In genomic region chr16:18474021-18474420, GRCm38 (mm10) we compare ENCODE assay signal across 21 mouse cellular contexts. TPM values are rescaled to one million over a fixed set of nuclear protein-coding genes. Genes with fewer than 3 reads are reported as not detected.
DNase-seq lines count a peak whose midpoint lies in the region; ATAC-seq lines count a peak whose summit lies in the region.
"Had no signal": no experiment of that assay in that cellular context is flagged by ENCODE, and none has a peak within 500 bp of the region (broad histone marks: within the 10 kb centered on the region; RNA-seq: fewer than 3 reads in every experiment).

No protein-coding gene starts in this region.

- H3K4me3 ChIP-seq in hindbrain, embryonic 14.5 days (replicated peaks; ENCODE audit: low read length) = no peak overlapping the region
- H3K4me3 ChIP-seq in hindbrain, embryonic 12.5 days = no peak overlapping the region
- H3K4me3 ChIP-seq: embryonic facial prominence, embryonic 13.5 days; embryonic facial prominence, embryonic 15.5 days; erythroblast, embryonic 14.5 days; forebrain, embryonic 10.5 days; forebrain, embryonic 12.5 days had no signal

- H3K36me3 ChIP-seq in hindbrain, embryonic 14.5 days (replicated peaks; ENCODE audit: control insufficient read depth, insufficient read depth) = peaks cover 17% of the 10 kb centered on the region
- peaks cover 29% of the 10 kb centered on the region for H3K36me3 ChIP-seq in hindbrain, embryonic 12.5 days

- no peak overlapping the region for H3K27ac ChIP-seq in hindbrain, embryonic 14.5 days
- H3K27ac ChIP-seq in hindbrain, embryonic 12.5 days = no peak overlapping the region
- H3K27ac ChIP-seq: embryonic facial prominence, embryonic 13.5 days; embryonic facial prominence, embryonic 15.5 days; forebrain, embryonic 10.5 days; forebrain, embryonic 12.5 days had no signal

- H3K27me3 ChIP-seq in hindbrain, embryonic 14.5 days (ENCODE audit: control insufficient read depth, insufficient read depth, low read length) = no peaks in the 10 kb centered on the region
- H3K27me3 ChIP-seq in hindbrain, embryonic 12.5 days = no peaks in the 10 kb centered on the region
- H3K27me3 ChIP-seq: embryonic facial prominence, embryonic 13.5 days; embryonic facial prominence, embryonic 15.5 days; forebrain, embryonic 12.5 days had no signal

- H3K4me1 ChIP-seq in hindbrain, embryonic 14.5 days (replicated peaks; ENCODE audit: control insufficient read depth, insufficient read depth, low read length) = no peaks in the 10 kb centered on the region
- H3K4me1 ChIP-seq in hindbrain, embryonic 12.5 days = 0 out of 2 replicates have a peak, but pooled peaks cover 2% of the 10 kb centered on the region
- H3K4me1 ChIP-seq: embryonic facial prominence, embryonic 15.5 days had no signal

- H3K9ac ChIP-seq in hindbrain, embryonic 14.5 days = no peak overlapping the region
- no peak overlapping the region for H3K9ac ChIP-seq in hindbrain, embryonic 12.5 days
- H3K9ac ChIP-seq: embryonic facial prominence, embryonic 13.5 days; embryonic facial prominence, embryonic 15.5 days; forebrain, embryonic 12.5 days had no signal

- no peaks in the 10 kb centered on the region for H3K9me3 ChIP-seq in hindbrain, embryonic 14.5 days (ENCODE audit: control insufficient read depth, low read length)
- H3K9me3 ChIP-seq in hindbrain, embryonic 12.5 days (replicated peaks) = no peaks in the 10 kb centered on the region
- H3K9me3 ChIP-seq: embryonic facial prominence, embryonic 13.5 days; embryonic facial prominence, embryonic 15.5 days; forebrain, embryonic 10.5 days; forebrain, embryonic 12.5 days had no signal

- 0 out of 2 replicates have a peak, but pooled peaks have one; percentile 40 for ATAC-seq in hindbrain, embryonic 14.5 days (ENCODE audit: low FRiP score)
- ATAC-seq in hindbrain, embryonic 12.5 days (ENCODE audit: low FRiP score) = no peak
- ATAC-seq: forebrain, embryonic 14.5 days; forebrain, embryonic 16.5 days had no signal

- WGBS in hindbrain, embryonic 14.5 days = 98% methylated on average over 2 of the region's 2 CpGs
- 92% methylated on average over 2 of the region's 2 CpGs for WGBS in hindbrain, embryonic 12.5 days

- no peak for DNase-seq in hindbrain, embryonic 14.5 days (ENCODE audit: low spot score)
- DNase-seq in thymus, postnatal 4 days = peak; percentile 24
- no peak for DNase-seq in thymus, postnatal 0 days (ENCODE audit: low spot score)
- DNase-seq: adrenal gland, adult 2 months; adrenal gland, postnatal 10 days; adrenal gland, postnatal 25 days; cerebellum, adult 11 months; cerebellum, adult 18-20 months; cerebellum, adult 8-10 months; cerebellum, adult 9-11 months; cerebellum, postnatal 14 days; cerebellum, postnatal 36 days; embryo, embryonic 11 days had no signal

- H3K4me2 ChIP-seq in hindbrain, embryonic 14.5 days (replicated peaks) = no peak overlapping the region
- no peak overlapping the region for H3K4me2 ChIP-seq in hindbrain, embryonic 12.5 days (replicated peaks)
- H3K4me2 ChIP-seq: embryonic facial prominence, embryonic 13.5 days; embryonic facial prominence, embryonic 15.5 days; forebrain, embryonic 12.5 days had no signal

RNA-seq across cellular contexts. Expression of gene Gnb1l, which starts 24.5 kb away (rescaled TPM):
- polyA plus RNA-seq in hindbrain, embryonic 14.5 days (2014; fragmentation: Nextera tagmentation; extraction: Ambion mirVana) = 13.2 and 14.6 TPM in 2 replicates
- 11.5 and 12.4 TPM in 2 replicates for polyA plus RNA-seq in hindbrain, embryonic 12.5 days (2016; fragmentation: Nextera tagmentation; extraction: Ambion mirVana)
- 34.2 and 35.2 TPM in 2 replicates for polyA plus RNA-seq in thymus, postnatal 0 days (2015; fragmentation: Nextera tagmentation; extraction: Ambion mirVana)

RNA-seq across cellular contexts. Expression of gene Rtl10, which starts 24.7 kb away (rescaled TPM):
- 2.5 and 3.1 TPM in 2 replicates for polyA plus RNA-seq in hindbrain, embryonic 14.5 days (2014; fragmentation: Nextera tagmentation; extraction: Ambion mirVana)
- polyA plus RNA-seq in hindbrain, embryonic 12.5 days (2016; fragmentation: Nextera tagmentation; extraction: Ambion mirVana) = 2.3 and 2.9 TPM in 2 replicates
- 4.6 and 5.6 TPM in 2 replicates for polyA plus RNA-seq in thymus, postnatal 0 days (2015; fragmentation: Nextera tagmentation; extraction: Ambion mirVana)

RNA-seq across cellular contexts. Expression of gene Comt, which starts 47.4 kb away (rescaled TPM):
- 91.6 and 99.4 TPM in 2 replicates for polyA plus RNA-seq in hindbrain, embryonic 14.5 days (2014; fragmentation: Nextera tagmentation; extraction: Ambion mirVana)
- 58.4 and 60.3 TPM in 2 replicates for polyA plus RNA-seq in hindbrain, embryonic 12.5 days (2016; fragmentation: Nextera tagmentation; extraction: Ambion mirVana)
- polyA plus RNA-seq in thymus, postnatal 0 days (2015; fragmentation: Nextera tagmentation; extraction: Ambion mirVana) = 73.8 and 83.6 TPM in 2 replicates

RNA-seq across cellular contexts. Expression of gene Txnrd2, which starts 47.8 kb away (rescaled TPM):
- polyA plus RNA-seq in hindbrain, embryonic 14.5 days (2014; fragmentation: Nextera tagmentation; extraction: Ambion mirVana) = 26.0 and 28.2 TPM in 2 replicates
- polyA plus RNA-seq in hindbrain, embryonic 12.5 days (2016; fragmentation: Nextera tagmentation; extraction: Ambion mirVana) = 20.2 and 20.3 TPM in 2 replicates
- polyA plus RNA-seq in thymus, postnatal 0 days (2015; fragmentation: Nextera tagmentation; extraction: Ambion mirVana) = 11.3 and 12.3 TPM in 2 replicates
